Mouse (Mus musculus): Measurements from ENCODE around the gene Fn3krp. TPM values are rescaled to one million over a fixed set of nuclear protein-coding genes. Genes with fewer than 3 reads are reported as not detected.
A peak's percentile ranks its signal among the peaks of the same experiment; 100 is the strongest.

Fn3krp gene
- polyA plus RNA-seq, 1 experiment from 2014 or later: 7.8 TPM

DNA sequence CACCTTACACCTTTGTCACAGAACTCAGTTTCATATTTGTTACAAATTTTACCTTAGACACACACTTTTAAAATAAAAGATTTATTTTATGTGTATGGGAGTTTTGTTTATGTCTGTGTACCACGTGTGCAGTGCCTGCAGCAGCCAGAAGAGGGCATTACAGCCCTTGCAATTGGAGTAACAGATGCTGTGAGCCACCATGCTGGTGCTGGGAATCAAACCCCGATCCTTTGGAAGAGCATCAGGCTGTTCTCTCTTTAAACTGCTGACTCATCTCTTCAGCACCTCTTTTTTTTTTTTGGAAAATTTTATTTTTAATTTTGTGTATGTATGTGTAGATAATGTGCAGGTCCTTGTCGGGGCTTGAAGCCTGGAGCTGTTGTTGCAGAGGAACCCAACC, 36.7 kb downstream of the Fn3krp start:
- H3K4me1 ChIP-seq: peaks cover 5% of the 10 kb centered on the region
- H3K9me3 ChIP-seq: no peaks in the 10 kb centered on the region
- DNase-seq (ENCODE audit: low spot score): no peak
- 92% methylated on average over 3 of the region's 3 CpGs for WGBS
- no peaks in the 10 kb centered on the region for H3K27me3 ChIP-seq (replicated peaks; ENCODE audit: low read depth, poor library complexity, severe bottlenecking)
- H3K4me3 ChIP-seq: no peak overlapping the region
- H3K27ac ChIP-seq (replicated peaks): no peak overlapping the region
- peaks cover 80% of the 10 kb centered on the region for H3K36me3 ChIP-seq (replicated peaks)

DNA sequence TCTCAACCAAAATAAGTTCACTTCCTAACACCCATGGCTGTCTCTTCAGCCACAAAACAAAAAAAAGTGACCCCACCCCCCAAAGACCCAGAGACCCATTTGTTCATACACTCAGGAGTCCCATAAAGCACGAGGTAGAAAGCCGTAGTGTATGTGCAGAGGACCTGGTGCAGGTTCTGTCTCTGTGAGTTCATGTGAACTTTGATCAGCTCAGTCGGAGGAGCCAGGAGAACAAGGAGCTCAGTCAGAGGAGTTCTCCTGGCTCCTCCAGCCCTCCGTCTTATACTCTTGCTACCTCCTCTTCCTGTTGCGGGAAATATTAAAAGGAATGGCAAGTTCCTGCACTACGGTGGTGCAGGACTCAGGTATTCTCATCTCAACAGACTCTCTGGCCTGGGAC, 46.2 kb downstream of the Fn3krp start:
- DNase-seq (ENCODE audit: low spot score): no peak
- peaks cover 10% of the 10 kb centered on the region for H3K4me1 ChIP-seq
- H3K27me3 ChIP-seq (replicated peaks; ENCODE audit: low read depth, poor library complexity, severe bottlenecking): no peaks in the 10 kb centered on the region
- peaks cover 60% of the 10 kb centered on the region for H3K36me3 ChIP-seq (replicated peaks)
- no peak overlapping the region for H3K27ac ChIP-seq (replicated peaks)
- WGBS: 95% methylated on average over 6 of the region's 6 CpGs
- H3K4me3 ChIP-seq: no peak overlapping the region
- H3K9me3 ChIP-seq: no peaks in the 10 kb centered on the region

DNA sequence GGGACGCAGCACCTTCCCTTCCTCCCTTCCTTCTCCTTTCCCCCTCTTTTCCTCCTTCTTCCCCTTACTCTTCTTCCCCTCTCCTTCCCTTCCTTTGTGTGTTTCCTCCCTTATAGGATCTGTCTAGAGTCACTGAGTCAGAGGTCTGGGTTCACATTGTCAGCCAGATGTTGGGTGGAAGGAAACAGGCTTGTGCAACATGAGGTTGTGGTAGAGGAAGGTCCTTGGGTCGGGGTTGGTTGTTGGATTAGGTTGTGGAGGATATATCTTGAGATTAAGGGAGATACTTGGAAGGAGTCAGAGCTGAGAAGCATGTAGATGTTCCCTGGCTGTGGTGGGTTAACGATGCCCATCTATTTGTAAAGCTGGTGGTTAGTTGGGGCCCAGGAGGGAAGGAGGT, 53.6 kb downstream of the Fn3krp start:
- peaks cover 10% of the 10 kb centered on the region for H3K4me1 ChIP-seq
- no peak overlapping the region for H3K4me3 ChIP-seq
- WGBS: 91% methylated on average over 3 of the region's 3 CpGs
- no peak overlapping the region for H3K27ac ChIP-seq (replicated peaks)
- DNase-seq (ENCODE audit: low spot score): no peak
- H3K9me3 ChIP-seq: no peaks in the 10 kb centered on the region
- peaks cover 55% of the 10 kb centered on the region for H3K36me3 ChIP-seq (replicated peaks)
- H3K27me3 ChIP-seq (replicated peaks; ENCODE audit: low read depth, poor library complexity, severe bottlenecking): no peaks in the 10 kb centered on the region

DNA sequence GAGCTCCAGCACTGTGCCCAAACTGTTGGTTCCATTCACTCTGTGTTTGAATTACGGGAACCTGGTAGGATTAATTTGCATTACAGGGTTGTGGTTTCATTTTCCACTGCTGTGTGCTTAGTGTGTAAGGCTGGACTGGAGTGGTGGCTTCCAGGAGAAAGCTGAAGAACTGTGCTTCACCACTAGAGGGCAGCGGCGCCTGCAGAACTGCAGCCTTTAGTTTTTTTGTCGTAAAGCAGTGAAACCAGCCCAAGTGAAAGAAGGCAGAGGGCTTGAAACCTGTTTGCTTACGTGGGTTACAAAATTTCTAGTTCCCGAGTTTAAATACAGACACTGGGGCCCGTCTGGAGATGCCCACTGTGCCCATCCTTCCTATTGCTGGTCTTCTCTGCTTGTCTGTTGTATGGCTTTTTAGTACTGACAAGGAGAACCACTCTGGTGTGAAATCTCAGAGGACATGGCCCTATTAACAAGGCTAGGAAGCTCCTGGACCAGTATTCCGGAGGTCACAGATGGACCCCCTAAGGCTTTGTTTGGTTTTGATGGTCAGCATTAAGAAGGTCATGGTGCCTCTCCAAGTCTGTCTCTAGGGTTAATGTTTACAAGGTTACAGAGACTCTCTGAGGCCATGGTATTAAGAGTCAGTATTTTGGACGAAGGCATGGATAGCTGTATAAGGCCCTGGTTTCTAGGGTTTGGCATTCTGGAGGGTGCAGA, 54.7 kb downstream of the Fn3krp start:
- no peak overlapping the region for H3K4me3 ChIP-seq
- WGBS: 38% methylated on average over 9 of the region's 9 CpGs
- peak; percentile 76 for DNase-seq (ENCODE audit: low spot score)
- H3K9me3 ChIP-seq: no peaks in the 10 kb centered on the region
- H3K4me1 ChIP-seq: peaks cover 6% of the 10 kb centered on the region
- H3K27ac ChIP-seq (replicated peaks): no peak overlapping the region
- peaks cover 55% of the 10 kb centered on the region for H3K36me3 ChIP-seq (replicated peaks)
- no peaks in the 10 kb centered on the region for H3K27me3 ChIP-seq (replicated peaks; ENCODE audit: low read depth, poor library complexity, severe bottlenecking)

DNA sequence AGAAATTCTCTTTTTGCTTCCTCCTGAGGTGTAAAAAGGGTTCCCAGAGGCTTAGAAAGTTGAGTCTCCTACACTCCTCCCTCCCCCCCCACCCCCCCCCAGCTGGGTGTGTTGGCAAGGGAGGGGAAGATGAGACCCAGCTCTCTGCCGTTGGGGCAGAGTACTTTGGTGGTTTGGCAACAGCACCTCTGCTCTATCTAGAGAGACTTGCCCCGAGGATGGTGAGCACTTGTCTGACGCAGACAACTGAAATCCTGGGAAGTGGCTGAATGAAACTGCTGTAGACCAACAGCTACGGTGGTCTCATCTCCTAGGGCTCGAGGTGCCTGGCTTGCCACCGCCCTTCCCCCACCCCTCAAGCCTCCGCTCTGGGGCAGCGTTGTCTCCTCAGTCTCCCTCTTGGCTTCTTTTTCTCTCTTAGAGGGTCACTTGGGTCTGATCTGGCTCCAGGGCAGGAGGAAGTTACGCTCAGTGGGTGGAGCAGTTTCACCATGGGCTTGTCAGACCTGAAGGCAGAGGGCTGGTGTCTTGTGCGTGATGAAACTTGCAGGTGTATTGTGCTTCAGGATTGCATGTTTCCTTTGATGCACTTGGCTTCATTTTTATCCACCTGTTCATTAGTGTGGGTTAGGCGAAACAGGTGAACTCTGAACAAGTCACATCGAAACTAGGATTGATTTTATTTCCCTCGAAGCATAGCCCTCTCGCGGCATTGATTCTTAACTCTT, 58.4 kb downstream of the Fn3krp start:
- Histone ChIP-seq H3K27me3 (replicated peaks; ENCODE audit: low read depth, poor library complexity, severe bottlenecking) (no peaks in the 10 kb centered on the region), H3K4me3 (no peak overlapping the region), H3K27ac (replicated peaks) (no peak overlapping the region), H3K9me3 (no peaks in the 10 kb centered on the region), H3K36me3 (replicated peaks) (peaks cover 78% of the 10 kb centered on the region), H3K4me1 (no peaks in the 10 kb centered on the region)
- WGBS: 90% methylated on average over 15 of the region's 15 CpGs
- no peak for DNase-seq (ENCODE audit: low spot score)

Small RNA genes lying within 50 kb of the gene (microRNA-seq; reads per million reads assigned to microRNA genes)
- gene Mir7236: not detected

Other genes starting within 250 kb of the Fn3krp start
- gene Hexdc, start 217.0 kb upstream of the Fn3krp start, polyA plus RNA-seq (2016; fragmentation: Nextera tagmentation; extraction: Ambion mirVana): 5.1 and 5.5 TPM in 2 replicates
- 18.5 and 21.6 TPM in 2 replicates for gene Ogfod3, start 216.7 kb upstream of the Fn3krp start, polyA plus RNA-seq (2016; fragmentation: Nextera tagmentation; extraction: Ambion mirVana)
- gene Cybc1, start 192.1 kb upstream of the Fn3krp start, polyA plus RNA-seq (2016; fragmentation: Nextera tagmentation; extraction: Ambion mirVana): 29.4 and 31.4 TPM in 2 replicates
- gene Narf, start 184.1 kb upstream of the Fn3krp start, polyA plus RNA-seq (2016; fragmentation: Nextera tagmentation; extraction: Ambion mirVana): 55.6 and 56.8 TPM in 2 replicates
- gene Foxk2, start 161.4 kb upstream of the Fn3krp start, polyA plus RNA-seq (2016; fragmentation: Nextera tagmentation; extraction: Ambion mirVana): 9.4 and 10.1 TPM in 2 replicates
- gene Wdr45b, start 67.0 kb upstream of the Fn3krp start, polyA plus RNA-seq (2016; fragmentation: Nextera tagmentation; extraction: Ambion mirVana): 101 and 103 TPM in 2 replicates
- gene Rab40b, start 33.1 kb upstream of the Fn3krp start, polyA plus RNA-seq (2016; fragmentation: Nextera tagmentation; extraction: Ambion mirVana): 1.2 and 1.3 TPM in 2 replicates
- 0.30 and 0.50 TPM in 2 replicates for gene Fn3k, start 13.5 kb downstream of the Fn3krp start, polyA plus RNA-seq (2016; fragmentation: Nextera tagmentation; extraction: Ambion mirVana)
- gene Tbcd, start 30.5 kb downstream of the Fn3krp start, polyA plus RNA-seq (2016; fragmentation: Nextera tagmentation; extraction: Ambion mirVana): 55.0 and 57.7 TPM in 2 replicates
- gene Zfp750, start 97.9 kb downstream of the Fn3krp start, polyA plus RNA-seq (2016; fragmentation: Nextera tagmentation; extraction: Ambion mirVana): 0.73 and 0.91 TPM in 2 replicates